Mouse (Mus musculus): ENCODE results near the gene Nudt22.
"Not testable (repeated sequence)": the region's sequence is repeated elsewhere in the genome, so short reads cannot be mapped to it uniquely, and the experiment has no call there.

Nudt22 gene

GRCm38 (mm10) chr19:6995255-6995991, 494 bp downstream of the Nudt22 start:
- DNase-seq (ENCODE audit: low spot score), result no peak

GRCm38 (mm10) chr19:6994489-6994888, 1.4 kb downstream of the Nudt22 start:
- no peak for DNase-seq (ENCODE audit: low spot score)

- DNase-seq (ENCODE audit: low spot score), result no peak
These were observed 1.9 kb downstream of the Nudt22 start for GRCm38 (mm10) chr19:6994002-6994401.

- no peak for DNase-seq (ENCODE audit: low spot score)
These were observed 2.7 kb downstream of the Nudt22 start for GRCm38 (mm10) chr19:6993011-6993770.

GRCm38 (mm10) chr19:6992011-6992858, 3.7 kb downstream of the Nudt22 start, which contains the start of gene Dnajc4:
Gene Dnajc4 (minus strand): TSS chr19:6992572.
- peak; percentile 96 for DNase-seq (ENCODE audit: low spot score)

- not testable (repeated sequence) for DNase-seq (ENCODE audit: low spot score)
These were observed 4.8 kb downstream of the Nudt22 start for GRCm38 (mm10) chr19:6991166-6991565.

- DNase-seq (ENCODE audit: low spot score), result no peak
These were observed 5.2 kb downstream of the Nudt22 start for GRCm38 (mm10) chr19:6990712-6991111.

GRCm38 (mm10) chr19:6989251-6989650, 6.7 kb downstream of the Nudt22 start:
- DNase-seq (ENCODE audit: low spot score), result no peak

GRCm38 (mm10) chr19:6987904-6988285, 8.0 kb downstream of the Nudt22 start:
- no peak for DNase-seq (ENCODE audit: low spot score)

GRCm38 (mm10) chr19:6987061-6987903, 8.6 kb downstream of the Nudt22 start, which contains the start of gene Vegfb:
Gene Vegfb (minus strand): TSS chr19:6987651.
- peak; percentile 56 for DNase-seq (ENCODE audit: low spot score)

- no peak for DNase-seq (ENCODE audit: low spot score)
These were observed 9.8 kb downstream of the Nudt22 start for GRCm38 (mm10) chr19:6985951-6986708.

- no peak for DNase-seq (ENCODE audit: low spot score)
These were observed 10.6 kb downstream of the Nudt22 start for GRCm38 (mm10) chr19:6985300-6985699.

- no peak for DNase-seq (ENCODE audit: low spot score)
These were observed 12.3 kb downstream of the Nudt22 start for GRCm38 (mm10) chr19:6983621-6984020.

GRCm38 (mm10) chr19:6981465-6981864, 14.5 kb downstream of the Nudt22 start:
- DNase-seq (ENCODE audit: low spot score), result no peak

GRCm38 (mm10) chr19:6980381-6981093, 15.4 kb downstream of the Nudt22 start, which contains the start of gene Fkbp2:
Gene Fkbp2 (minus strand): TSS chr19:6980501.
- peak; percentile 98 for DNase-seq (ENCODE audit: low spot score)

- peak; percentile 100 for DNase-seq (ENCODE audit: low spot score)
These were observed 16.2 kb downstream of the Nudt22 start for GRCm38 (mm10) chr19:6979486-6980380.

GRCm38 (mm10) chr19:6979001-6979479, 16.9 kb downstream of the Nudt22 start:
- DNase-seq (ENCODE audit: low spot score), result no peak

GRCm38 (mm10) chr19:6978639-6978974, 17.3 kb downstream of the Nudt22 start:
- DNase-seq (ENCODE audit: low spot score), result no peak

All from T-cell, adult 2 months (primary cell).